Mouse (Mus musculus) layer of hippocampus, adult 8-10 months (tissue): ENCODE measurements around the gene Cacna1d. TPM values are rescaled to one million over a fixed set of nuclear protein-coding genes. Genes with fewer than 3 reads are reported as not detected.

ENCODE experiments used
- DNase-seq, 2 experiments: peaks; one replicate each; pipeline ENCODE4 v3.0.0; 2022; ENCODE audit warnings: low spot score in 2 of 2
- total RNA-seq, 4 experiments: library from RNA; stranded (reverse); gene quantifications; 2 replicates each; pipeline ENCODE4 v1.2.4; 2022

Cacna1d gene
- total RNA-seq, 4 experiments from 2014 or later = 42.2 to 55.3 (median 50.8) TPM

GRCm38 (mm10) chr14:30459891-30460523, 31.2 kb downstream of the Cacna1d start:
- DNase-seq = peak; percentile 56 to 82

- no peak for DNase-seq
These were observed 32.4 kb downstream of the Cacna1d start for GRCm38 (mm10) chr14:30458820-30459219.

DNA sequence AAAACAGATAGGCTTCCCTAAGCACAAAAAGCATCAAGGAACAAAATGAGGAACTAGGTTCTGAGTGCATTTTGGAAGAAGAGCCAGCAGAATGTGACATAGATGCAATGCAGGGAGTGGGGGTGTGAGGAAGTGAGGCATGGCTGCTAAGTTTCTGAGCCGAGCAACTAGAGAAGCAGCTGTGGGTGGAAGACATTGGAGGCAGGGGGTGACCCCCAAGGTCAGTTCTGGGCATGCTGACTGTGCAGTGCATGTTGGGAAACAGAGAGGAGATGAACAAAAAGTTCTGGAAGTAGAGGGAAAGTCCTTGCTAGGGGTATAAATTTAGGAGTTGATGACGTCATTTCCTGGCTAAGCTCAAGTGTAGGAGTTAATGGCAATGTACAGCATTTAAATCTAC, 33.4 kb downstream of the Cacna1d start:
- DNase-seq = no peak

GRCm38 (mm10) chr14:30457436-30457835, 33.8 kb downstream of the Cacna1d start:
- no peak for DNase-seq

GRCm38 (mm10) chr14:30455801-30456595, 35.3 kb downstream of the Cacna1d start:
- DNase-seq = no peak

- no peak for DNase-seq
These were observed 51.3 kb downstream of the Cacna1d start for GRCm38 (mm10) chr14:30439915-30440314.

GRCm38 (mm10) chr14:30435316-30435715, 55.9 kb downstream of the Cacna1d start:
- DNase-seq = no peak

DNA sequence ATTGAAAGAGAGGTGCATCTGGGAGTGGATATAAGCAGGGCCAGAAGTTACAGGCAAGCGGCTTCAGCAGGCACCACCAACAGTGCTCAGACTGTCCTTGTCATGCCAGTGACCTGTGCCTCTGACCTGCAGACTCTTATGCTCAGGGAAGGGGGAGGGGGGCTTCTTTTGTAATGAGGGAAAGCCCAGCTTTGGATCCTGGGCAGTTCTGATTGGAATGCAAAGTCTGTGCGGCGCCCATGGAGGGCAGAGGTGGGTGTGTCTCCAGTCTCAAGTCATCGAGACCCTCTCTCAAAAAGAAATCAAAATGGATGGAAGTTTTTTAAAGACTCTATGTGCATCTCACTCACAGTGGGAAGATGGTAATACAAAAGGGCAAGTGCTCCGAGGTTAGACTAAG, 60.8 kb downstream of the Cacna1d start:
- no peak for DNase-seq

DNA sequence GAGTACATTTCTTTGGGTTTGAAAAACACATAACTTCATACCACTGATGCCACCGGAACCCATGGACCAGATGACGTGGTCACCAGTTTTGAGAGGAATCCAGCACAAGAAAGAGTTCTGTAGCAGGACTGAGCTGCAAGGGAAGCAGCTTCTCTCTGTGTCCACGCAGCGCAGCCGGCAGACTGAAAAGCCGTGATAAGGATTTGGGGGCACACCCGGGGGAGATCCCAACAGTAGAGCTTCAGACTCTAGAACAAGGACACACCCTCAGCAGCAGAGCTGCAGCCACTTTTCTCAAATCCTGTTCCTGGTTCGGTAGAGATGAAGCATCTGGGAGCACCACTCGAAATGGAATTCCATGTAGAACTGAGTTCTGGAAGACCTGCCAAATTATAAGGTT, 61.2 kb downstream of the Cacna1d start:
- no peak for DNase-seq

DNA sequence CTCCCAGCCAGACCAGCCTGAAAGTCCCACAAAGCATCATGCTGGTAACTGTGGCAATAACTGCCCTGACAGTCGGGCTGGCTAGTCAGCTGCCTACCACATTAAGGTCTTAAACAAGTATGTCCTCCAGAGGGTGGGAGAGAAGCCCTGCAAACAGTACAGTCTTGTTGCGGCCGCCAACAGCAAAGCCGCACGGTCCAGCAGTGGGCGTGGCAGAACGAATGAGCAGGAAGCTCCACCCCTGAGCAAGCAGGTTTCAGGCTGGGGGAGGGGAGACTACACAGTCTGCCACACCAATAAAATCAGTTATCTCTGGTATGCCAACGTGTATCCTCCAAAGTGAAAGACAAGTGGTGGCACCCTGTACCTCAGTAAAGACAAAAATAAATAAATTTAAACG, 61.6 kb downstream of the Cacna1d start:
- no peak for DNase-seq

GRCm38 (mm10) chr14:30428757-30429156, 62.5 kb downstream of the Cacna1d start:
- no peak for DNase-seq

DNA sequence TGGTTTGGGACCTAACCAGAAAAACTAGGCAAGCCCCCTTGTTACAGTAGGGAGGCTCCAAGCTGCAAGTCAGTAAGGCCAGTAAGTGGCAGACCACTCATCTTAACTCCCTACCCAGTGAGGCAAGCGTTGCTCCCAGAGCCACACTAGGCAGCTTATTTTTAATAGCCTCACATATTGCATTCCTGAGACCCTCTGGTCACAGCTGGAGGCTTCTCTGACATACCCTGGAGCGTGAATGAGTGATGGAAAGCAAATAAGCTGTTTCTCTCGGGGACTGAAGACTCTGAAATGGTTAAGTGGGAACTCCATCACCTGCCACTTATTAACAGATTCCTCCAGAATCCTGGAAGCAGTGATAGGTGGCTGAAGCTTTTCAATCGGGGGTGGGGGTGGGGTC, 65.4 kb downstream of the Cacna1d start:
- DNase-seq = no peak

GRCm38 (mm10) chr14:30425175-30425574, 66.1 kb downstream of the Cacna1d start:
- DNase-seq = no peak

GRCm38 (mm10) chr14:30424638-30425037, 66.6 kb downstream of the Cacna1d start:
- DNase-seq = no peak

GRCm38 (mm10) chr14:30422376-30423140, 68.7 kb downstream of the Cacna1d start:
- no peak for DNase-seq

DNA sequence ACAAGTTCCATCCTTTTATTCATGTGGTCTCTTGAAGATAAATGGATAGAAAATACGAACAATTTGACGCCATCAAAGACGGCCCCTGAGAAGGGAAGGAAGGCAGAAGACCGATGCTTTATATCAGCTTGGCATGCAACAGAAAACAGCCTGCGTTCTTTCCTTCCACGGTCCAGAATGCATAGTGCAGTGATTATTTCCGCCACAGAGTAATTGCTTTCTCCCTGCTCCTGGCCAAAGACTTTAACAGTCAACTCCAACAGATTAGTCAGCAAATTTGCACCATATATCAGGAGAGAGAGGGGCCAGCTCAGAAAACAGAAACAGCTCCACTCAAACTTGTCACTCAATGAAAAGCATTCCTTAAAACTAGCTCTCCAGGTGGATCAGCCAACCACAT, 71.8 kb downstream of the Cacna1d start:
- no peak for DNase-seq

- DNase-seq = no peak
These were observed 72.2 kb downstream of the Cacna1d start for GRCm38 (mm10) chr14:30419046-30419445.

GRCm38 (mm10) chr14:30415830-30416229, 75.4 kb downstream of the Cacna1d start:
- no peak for DNase-seq

GRCm38 (mm10) chr14:30414131-30414530, 77.1 kb downstream of the Cacna1d start:
- DNase-seq = no peak

DNA sequence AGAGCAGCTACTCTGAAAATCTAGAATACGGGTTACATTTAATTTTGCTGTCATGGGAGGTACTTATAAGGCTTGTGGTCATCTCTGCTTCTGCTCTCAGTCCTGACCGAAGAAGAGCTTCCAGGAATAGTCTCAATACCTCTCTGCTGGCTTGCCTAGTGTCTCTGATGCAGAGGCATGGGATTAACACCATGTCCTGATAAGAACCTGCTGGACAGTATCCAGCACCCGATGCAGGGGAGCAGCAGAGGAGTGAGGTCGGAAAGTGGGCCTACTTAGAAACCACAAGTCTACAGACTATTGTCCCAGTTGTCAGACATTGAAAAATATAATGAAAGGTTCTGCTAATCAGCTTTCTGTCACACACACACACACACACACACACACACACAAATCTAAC, 81.9 kb downstream of the Cacna1d start:
- no peak for DNase-seq

DNA sequence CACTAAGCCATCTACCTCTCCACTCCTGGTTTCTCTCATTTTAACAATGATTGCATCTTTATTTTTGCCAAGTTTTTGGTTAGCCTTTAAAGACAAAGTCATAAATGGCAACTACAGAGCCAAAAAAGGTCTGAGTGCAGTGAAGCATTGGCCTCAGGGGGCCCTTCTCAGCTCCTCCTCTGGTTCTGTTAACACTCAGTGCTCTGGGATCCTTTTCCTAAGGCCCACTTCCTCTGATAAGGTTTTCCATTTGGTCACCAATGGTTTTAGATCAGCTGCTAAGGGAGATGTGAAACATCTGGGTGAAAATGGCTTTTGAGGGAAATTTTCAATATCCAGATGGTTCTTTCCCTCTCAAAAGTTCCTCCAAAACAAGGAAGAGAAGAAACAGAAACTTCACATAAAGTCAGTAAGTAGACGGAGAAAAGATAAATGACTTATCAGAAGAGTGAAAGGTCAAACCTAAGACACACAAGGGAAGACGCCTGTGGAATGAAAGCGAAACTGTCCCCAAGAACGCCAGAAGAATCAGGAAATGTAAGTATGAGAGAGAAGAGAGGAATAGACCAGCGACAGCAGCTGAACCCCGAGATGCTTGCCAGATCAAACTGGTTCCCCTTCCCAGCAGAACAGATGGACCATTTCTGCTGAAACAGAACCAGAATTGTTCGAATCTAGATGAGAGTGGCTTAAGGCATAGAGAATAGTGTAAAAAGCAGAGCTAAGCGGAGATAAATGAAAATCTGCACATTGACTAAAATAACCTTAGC, 85.6 kb downstream of the Cacna1d start:
- peak; percentile 17 to 38 for DNase-seq
